Mouse (Mus musculus) hindbrain, embryonic 12.5 days (tissue): ENCODE measurements around the gene Serpina5. TPM values are rescaled to one million over a fixed set of nuclear protein-coding genes. Genes with fewer than 3 reads are reported as not detected.

Experiments used
- ATAC-seq: fragments of 200-750 bp; cut with Nextera tagmentation; 2 replicates; pipeline ENCODE4 v1.8.0; 2017; ENCODE audit warnings: moderate TSS enrichment; ENCODE audit not compliant: low FRiP score
- H3K27ac ChIP-seq: fragments of 300-500 bp; sonication (generic); 2 replicates; pipeline ENCODE4 v1.5.1; 2016; ENCODE audit warnings: mild to moderate bottlenecking
- H3K27me3 ChIP-seq: fragments of 300-500 bp; sonication (generic); 2 replicates; pipeline ENCODE4 v1.6.1; 2016; ENCODE audit warnings: mild to moderate bottlenecking
- H3K36me3 ChIP-seq: fragments of 300-500 bp; sonication (generic); 2 replicates; pipeline ENCODE4 v1.6.1; 2016; ENCODE audit warnings: mild to moderate bottlenecking
- H3K4me1 ChIP-seq: fragments of 300-500 bp; sonication (generic); 2 replicates; pipeline ENCODE4 v1.6.1; 2016
- H3K4me2 ChIP-seq: fragments of 300-500 bp; sonication (generic); replicated peaks from 2 replicates; pipeline ENCODE4 v1.6.1; 2016; ENCODE audit warnings: mild to moderate bottlenecking
- H3K4me3 ChIP-seq: fragments of 300-500 bp; sonication (generic); 2 replicates; pipeline ENCODE4 v1.5.1; 2016; ENCODE audit warnings: mild to moderate bottlenecking
- H3K9ac ChIP-seq: fragments of 300-500 bp; sonication (generic); 2 replicates; pipeline ENCODE4 v1.6.1; 2016; ENCODE audit warnings: mild to moderate bottlenecking, moderate library complexity
- H3K9me3 ChIP-seq: fragments of 300-500 bp; sonication (generic); replicated peaks from 2 replicates; pipeline ENCODE4 v1.6.1; 2016; ENCODE audit warnings: mild to moderate bottlenecking
- WGBS: fragments of 180-500 bp; shearing (Covaris S2); methylation state at CpG from one replicate; pipeline ENCODE4 v1.1.7; 2016; 5-methylcytosine and 5-hydroxymethylcytosine counted together
- polyA plus RNA-seq: library from polyadenylated mRNA; unstranded; fragments of >200 nt; fragmentation: Nextera tagmentation; extraction: Ambion mirVana; gene quantifications from 2 replicates; pipeline ENCODE4 v1.2.1, GENCODE M21; 2016

Serpina5 gene
- polyA plus RNA-seq: not detected in 2 replicates

- H3K4me2 ChIP-seq: no peak within 1 kb of the TSS
Measured at GRCm38 (mm10) chr12:104100768-104101167, at the start of gene Serpina5. Gene Serpina5, plus strand, starts transcription at chr12:104101113.

GRCm38 (mm10) chr12:104053995-104054394, 46.9 kb upstream of the Serpina5 start:
- no peak overlapping the region for H3K4me3 ChIP-seq
- WGBS: 73% methylated on average over 1 of the region's 1 CpGs
- no peak overlapping the region for H3K4me2 ChIP-seq
- H3K4me1 ChIP-seq: no peaks in the 10 kb centered on the region
- H3K27me3 ChIP-seq: no peaks in the 10 kb centered on the region
- no peaks in the 10 kb centered on the region for H3K36me3 ChIP-seq
- H3K27ac ChIP-seq: no peak overlapping the region
- H3K9me3 ChIP-seq: no peaks in the 10 kb centered on the region
- no peak overlapping the region for H3K9ac ChIP-seq
- no peak for ATAC-seq

More at GRCm38 (mm10) chr12:104100768-104101167, at the start of gene Serpina5:
- H3K4me1 ChIP-seq: no peaks in the 10 kb centered on the region
- ATAC-seq: no peak
- 96% methylated on average over 6 of the region's 6 CpGs for WGBS
- no peaks in the 10 kb centered on the region for H3K9me3 ChIP-seq
- no peaks in the 10 kb centered on the region for H3K27me3 ChIP-seq
- no peak within 1 kb of the TSS for H3K27ac ChIP-seq
- H3K9ac ChIP-seq: no peak within 1 kb of the TSS
- no peak within 1 kb of the TSS for H3K4me3 ChIP-seq
- H3K36me3 ChIP-seq: no peaks in the 10 kb centered on the region

- Histone ChIP-seq H3K27ac (no peak overlapping the region), H3K36me3 (no peaks in the 10 kb centered on the region), H3K27me3 (no peaks in the 10 kb centered on the region), H3K4me3 (no peak overlapping the region), H3K9ac (no peak overlapping the region), H3K9me3 (no peaks in the 10 kb centered on the region), H3K4me1 (no peaks in the 10 kb centered on the region), H3K4me2 (no peak overlapping the region)
- ATAC-seq: no peak
- 84% methylated on average over 8 of the region's 8 CpGs for WGBS
Measured at GRCm38 (mm10) chr12:104055755-104056154, 45.2 kb upstream of the Serpina5 start.

GRCm38 (mm10) chr12:104057050-104057449, 43.9 kb upstream of the Serpina5 start:
- no peak for ATAC-seq
- Histone ChIP-seq H3K9ac (no peak overlapping the region), H3K4me1 (no peaks in the 10 kb centered on the region), H3K4me3 (no peak overlapping the region), H3K9me3 (no peaks in the 10 kb centered on the region), H3K4me2 (no peak overlapping the region), H3K27me3 (no peaks in the 10 kb centered on the region), H3K36me3 (no peaks in the 10 kb centered on the region), H3K27ac (no peak overlapping the region)
- 70% methylated on average over 4 of the region's 4 CpGs for WGBS

- Histone ChIP-seq H3K27me3 (no peaks in the 10 kb centered on the region), H3K36me3 (no peaks in the 10 kb centered on the region), H3K27ac (no peak overlapping the region), H3K9ac (no peak overlapping the region), H3K4me1 (no peaks in the 10 kb centered on the region), H3K4me3 (no peak overlapping the region), H3K9me3 (no peaks in the 10 kb centered on the region), H3K4me2 (no peak overlapping the region)
- no peak for ATAC-seq
- 84% methylated on average over 7 of the region's 7 CpGs for WGBS
Measured at GRCm38 (mm10) chr12:104057531-104057930, 43.4 kb upstream of the Serpina5 start.

GRCm38 (mm10) chr12:104060126-104060525, 40.8 kb upstream of the Serpina5 start:
- H3K27me3 ChIP-seq: no peaks in the 10 kb centered on the region
- no peaks in the 10 kb centered on the region for H3K4me1 ChIP-seq
- H3K9me3 ChIP-seq: no peaks in the 10 kb centered on the region
- H3K27ac ChIP-seq: no peak overlapping the region
- no peak overlapping the region for H3K4me3 ChIP-seq
- no peak overlapping the region for H3K4me2 ChIP-seq
- WGBS: 82% methylated on average over 6 of the region's 6 CpGs
- H3K36me3 ChIP-seq: no peaks in the 10 kb centered on the region
- no peak overlapping the region for H3K9ac ChIP-seq
- no peak for ATAC-seq

- ATAC-seq: no peak
- Histone ChIP-seq H3K9me3 (no peaks in the 10 kb centered on the region), H3K36me3 (no peaks in the 10 kb centered on the region), H3K27ac (no peak overlapping the region), H3K4me1 (no peaks in the 10 kb centered on the region), H3K4me2 (no peak overlapping the region), H3K9ac (no peak overlapping the region), H3K4me3 (no peak overlapping the region), H3K27me3 (no peaks in the 10 kb centered on the region)
- 58% methylated on average over 2 of the region's 2 CpGs for WGBS
Measured at GRCm38 (mm10) chr12:104061862-104062261, 39.1 kb upstream of the Serpina5 start.

- no peak for ATAC-seq
- no peak overlapping the region for H3K9ac ChIP-seq
- H3K4me1 ChIP-seq: no peaks in the 10 kb centered on the region
- H3K27ac ChIP-seq: no peak overlapping the region
- no peaks in the 10 kb centered on the region for H3K9me3 ChIP-seq
- H3K4me2 ChIP-seq: no peak overlapping the region
- no peaks in the 10 kb centered on the region for H3K36me3 ChIP-seq
- H3K4me3 ChIP-seq: no peak overlapping the region
- 62% methylated on average over 4 of the region's 4 CpGs for WGBS
- no peaks in the 10 kb centered on the region for H3K27me3 ChIP-seq
Measured at GRCm38 (mm10) chr12:104064532-104064931, 36.4 kb upstream of the Serpina5 start.

GRCm38 (mm10) chr12:104064996-104065395, 35.9 kb upstream of the Serpina5 start:
- Histone ChIP-seq H3K9ac (no peak overlapping the region), H3K4me1 (no peaks in the 10 kb centered on the region), H3K27me3 (no peaks in the 10 kb centered on the region), H3K36me3 (no peaks in the 10 kb centered on the region), H3K4me2 (no peak overlapping the region), H3K9me3 (no peaks in the 10 kb centered on the region), H3K27ac (no peak overlapping the region), H3K4me3 (no peak overlapping the region)
- ATAC-seq: no peak
- WGBS: 89% methylated on average over 4 of the region's 4 CpGs

- no peaks in the 10 kb centered on the region for H3K27me3 ChIP-seq
- no peak overlapping the region for H3K9ac ChIP-seq
- ATAC-seq: no peak
- no peaks in the 10 kb centered on the region for H3K36me3 ChIP-seq
- H3K4me1 ChIP-seq: no peaks in the 10 kb centered on the region
- H3K4me3 ChIP-seq: no peak overlapping the region
- WGBS: 23% methylated on average over 8 of the region's 8 CpGs
- no peak overlapping the region for H3K27ac ChIP-seq
- H3K9me3 ChIP-seq: no peaks in the 10 kb centered on the region
- no peak overlapping the region for H3K4me2 ChIP-seq
Measured at GRCm38 (mm10) chr12:104066241-104066640, 34.7 kb upstream of the Serpina5 start.

GRCm38 (mm10) chr12:104067549-104067948, 33.4 kb upstream of the Serpina5 start:
- Histone ChIP-seq H3K9ac (peak overlapping the region; percentile 23; the same call in 1 of the 2 replicates), H3K4me2 (peak overlapping the region; percentile 37)
- WGBS: 40% methylated on average over 4 of the region's 4 CpGs

GRCm38 (mm10) chr12:104069620-104070019, 31.3 kb upstream of the Serpina5 start:
- peak; percentile 32; the same call in 1 of the 2 replicates for ATAC-seq
- Histone ChIP-seq H3K4me3 (no peak overlapping the region), H3K9ac (no peak overlapping the region), H3K4me2 (no peak overlapping the region), H3K36me3 (no peaks in the 10 kb centered on the region), H3K27me3 (no peaks in the 10 kb centered on the region), H3K27ac (no peak overlapping the region), H3K4me1 (no peaks in the 10 kb centered on the region), H3K9me3 (no peaks in the 10 kb centered on the region)
- WGBS: 4% methylated on average over 2 of the region's 2 CpGs

More at GRCm38 (mm10) chr12:104067549-104067948, 33.4 kb upstream of the Serpina5 start:
- H3K4me3 ChIP-seq: no peak overlapping the region
- no peaks in the 10 kb centered on the region for H3K27me3 ChIP-seq
- H3K9me3 ChIP-seq: no peaks in the 10 kb centered on the region
- no peak overlapping the region; the same call in 1 of the 2 replicates for H3K27ac ChIP-seq
- H3K4me1 ChIP-seq: no peaks in the 10 kb centered on the region
- peak; percentile 49 for ATAC-seq
- no peaks in the 10 kb centered on the region for H3K36me3 ChIP-seq

GRCm38 (mm10) chr12:104071708-104072107, 29.2 kb upstream of the Serpina5 start:
- Histone ChIP-seq H3K4me3 (no peak overlapping the region), H3K4me2 (no peak overlapping the region), H3K27me3 (no peaks in the 10 kb centered on the region), H3K36me3 (no peaks in the 10 kb centered on the region), H3K4me1 (no peaks in the 10 kb centered on the region), H3K9ac (no peak overlapping the region), H3K9me3 (no peaks in the 10 kb centered on the region), H3K27ac (no peak overlapping the region)
- WGBS: 49% methylated on average over 1 of the region's 1 CpGs
- no peak for ATAC-seq
